Mouse (Mus musculus): ENCODE measurements around the gene Fgb.
A peak's percentile ranks its signal among the peaks of the same experiment; 100 is the strongest.

DNA sequence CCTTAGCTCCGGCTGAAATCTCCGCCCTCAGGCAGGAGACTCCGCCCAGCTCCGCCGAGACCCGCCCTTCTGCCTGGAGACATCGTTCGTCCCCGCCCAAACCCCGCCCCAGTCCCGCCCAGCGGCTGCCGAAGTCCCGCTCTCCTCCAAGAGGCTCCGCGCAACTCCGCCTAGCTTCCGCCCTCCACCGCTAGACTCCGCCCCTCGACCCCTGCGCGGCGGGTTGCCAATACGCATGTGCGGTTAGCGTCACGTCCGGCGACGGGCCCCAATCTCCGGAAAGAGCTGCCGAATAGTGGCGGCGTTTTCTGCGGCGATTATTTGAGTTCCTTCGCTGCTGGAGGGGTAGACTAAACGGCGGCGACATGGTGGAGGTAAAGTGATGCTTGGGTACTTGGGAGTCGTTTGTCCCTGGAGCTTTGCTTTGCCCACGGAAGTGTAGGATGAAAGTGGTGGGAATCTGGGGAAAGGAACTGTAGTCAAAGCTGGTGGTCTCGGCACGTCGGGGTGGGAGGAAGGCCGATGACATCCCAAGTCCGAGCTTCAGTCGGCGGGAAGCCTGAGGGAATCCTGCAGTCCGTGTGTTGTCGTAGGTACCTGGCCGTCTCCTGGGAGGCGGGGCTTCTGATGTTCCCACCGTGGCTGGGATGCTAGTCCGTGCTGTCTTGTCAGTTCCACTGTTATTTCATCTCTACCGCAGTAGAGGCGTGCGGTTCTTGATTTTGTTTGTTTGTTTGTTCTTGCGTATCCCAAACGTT, 5.8 kb upstream of the Fgb start, which contains the start of gene Plrg1:
- TF ChIP-seq POLR2A (IDR thresholded peaks at IDR 0.05; ENCODE audit: control insufficient read depth, low read depth, low read length) (peak; percentile 95), CTCF (IDR thresholded peaks at IDR 0.05; ENCODE audit: control insufficient read depth, insufficient read depth, insufficient replicate concordance, low read depth, low read length) (no peak)
